Mouse (Mus musculus): ENCODE data around the gene Gpr34. TPM values are rescaled to one million over a fixed set of nuclear protein-coding genes. Genes with fewer than 3 reads are reported as not detected.

Gene Gpr34
- total RNA-seq (2015; ENCODE audit: low replicate concordance) (3.8 TPM in 1 of 2 replicates, not detected in the other), total RNA-seq (2017; ENCODE audit: low replicate concordance) (2.6 and 5.3 TPM in 2 replicates)

DNA sequence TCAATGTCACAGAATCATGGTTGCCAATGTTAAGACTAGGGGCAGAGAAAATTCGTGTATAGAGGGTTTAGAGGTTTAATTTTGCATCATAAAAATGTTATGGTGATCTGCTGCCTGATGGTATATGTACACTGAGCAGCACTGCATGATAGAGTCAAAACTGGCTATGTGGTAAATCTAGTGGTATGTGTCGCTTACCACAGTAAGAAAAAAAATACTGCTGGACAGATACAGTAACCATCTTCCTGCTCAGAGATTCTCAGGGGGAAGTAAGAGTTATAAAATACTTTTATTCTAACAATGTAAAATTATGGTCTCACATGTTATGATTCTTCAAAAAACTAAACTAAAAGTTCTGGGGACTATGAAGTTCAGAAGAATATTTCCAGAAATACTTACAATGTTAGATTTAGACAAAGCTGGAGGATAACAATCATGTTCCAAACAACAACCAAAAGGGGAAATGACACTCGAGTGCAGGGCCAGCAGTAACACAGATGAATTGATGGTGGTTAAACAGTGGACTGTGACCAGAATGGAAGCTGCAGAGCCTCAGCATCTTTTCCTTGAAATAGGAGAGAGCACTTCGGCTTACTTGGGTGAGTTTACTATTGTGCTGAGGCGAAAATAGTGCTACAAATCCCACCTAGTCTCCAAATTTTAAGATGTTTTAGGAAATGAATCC lies at the start of gene Gpr34:
Gene Gpr34 (plus strand): TSS at position 491 of the 685 bp plus-strand sequence.
- ATAC-seq (replicated peaks; ENCODE audit: low FRiP score, poor library complexity, severe bottlenecking) = no peak

DNA sequence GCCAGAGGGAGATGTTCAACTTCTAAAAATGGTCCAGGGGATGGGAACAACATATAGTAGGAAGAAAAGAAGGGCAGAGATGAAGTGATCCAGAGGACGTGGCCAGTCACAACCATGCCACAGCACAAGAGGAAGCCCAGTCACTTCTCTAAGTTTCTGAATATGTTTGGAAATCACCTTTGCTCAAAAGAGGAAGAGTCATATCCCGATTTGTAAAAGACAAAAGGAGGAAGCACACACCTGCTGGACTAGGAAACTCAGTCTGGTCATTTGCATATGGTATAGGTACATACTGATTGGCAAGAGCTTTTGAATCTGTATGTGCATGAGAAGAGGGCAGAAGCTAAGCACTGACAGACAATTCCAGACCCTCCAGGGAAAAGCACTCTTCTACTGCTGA lies 32.5 kb upstream of the Gpr34 start:
- no peak for ATAC-seq (replicated peaks; ENCODE audit: low FRiP score, poor library complexity, severe bottlenecking)

DNA sequence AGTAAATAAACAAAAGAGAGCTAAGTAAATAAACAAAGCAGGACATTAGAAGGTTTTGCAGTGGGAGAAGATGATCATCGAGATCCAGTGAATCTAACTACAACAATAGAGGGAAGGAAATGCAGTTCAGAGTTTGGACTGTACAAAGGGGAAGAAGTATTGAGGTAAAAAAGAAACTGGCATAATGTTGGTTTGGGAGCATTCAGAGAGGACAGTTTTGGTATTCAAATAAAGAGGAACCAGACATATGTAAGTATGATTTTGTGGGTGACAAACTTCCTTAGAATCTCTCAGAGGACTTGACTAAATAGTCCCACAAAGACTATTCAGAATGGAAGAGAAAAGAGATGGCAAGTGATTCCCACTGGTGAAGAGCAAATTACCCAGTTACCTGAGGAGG lies 31.9 kb upstream of the Gpr34 start:
- no peak for ATAC-seq (replicated peaks; ENCODE audit: low FRiP score, poor library complexity, severe bottlenecking)

DNA sequence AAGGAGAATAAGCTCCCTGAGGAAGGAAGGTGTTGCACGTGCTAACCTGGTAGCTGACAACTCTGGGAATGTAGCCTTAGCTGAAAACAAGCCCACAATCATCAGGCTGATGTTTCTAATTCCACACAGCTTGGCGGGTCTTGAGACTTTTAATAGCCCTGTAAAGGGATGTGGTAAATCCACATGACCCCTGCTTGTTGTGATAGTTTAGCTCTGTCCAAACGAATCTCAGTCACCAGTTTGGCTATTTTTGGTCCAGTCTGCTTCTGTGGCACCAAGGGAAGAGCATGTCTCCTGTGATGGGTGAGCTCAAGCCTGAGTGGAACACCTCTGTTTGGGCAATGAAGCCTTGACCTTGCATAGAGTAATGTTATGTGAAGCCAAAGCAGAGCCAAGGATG lies 25.1 kb upstream of the Gpr34 start:
- no peak for ATAC-seq (replicated peaks; ENCODE audit: low FRiP score, poor library complexity, severe bottlenecking)

DNA sequence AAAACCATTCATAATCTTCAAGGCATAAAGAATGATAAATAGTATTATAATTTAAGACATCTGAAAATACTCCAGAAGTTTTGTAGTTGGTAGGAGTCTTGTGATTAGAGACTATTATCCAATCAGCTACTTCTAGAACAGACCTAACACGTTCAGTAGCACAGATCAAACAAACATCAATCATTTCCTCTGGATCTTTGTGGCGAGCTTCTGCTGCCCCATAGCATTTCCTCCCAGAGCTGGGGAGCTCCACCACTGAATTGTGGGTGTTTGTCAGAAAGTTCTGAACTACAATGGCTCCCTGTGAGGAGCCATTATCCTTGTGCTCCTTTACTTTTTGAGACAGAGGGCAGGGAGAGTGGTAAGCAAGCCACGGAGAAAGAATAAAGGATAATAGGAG lies 24.1 kb upstream of the Gpr34 start:
- ATAC-seq (replicated peaks; ENCODE audit: low FRiP score, poor library complexity, severe bottlenecking) = no peak

DNA sequence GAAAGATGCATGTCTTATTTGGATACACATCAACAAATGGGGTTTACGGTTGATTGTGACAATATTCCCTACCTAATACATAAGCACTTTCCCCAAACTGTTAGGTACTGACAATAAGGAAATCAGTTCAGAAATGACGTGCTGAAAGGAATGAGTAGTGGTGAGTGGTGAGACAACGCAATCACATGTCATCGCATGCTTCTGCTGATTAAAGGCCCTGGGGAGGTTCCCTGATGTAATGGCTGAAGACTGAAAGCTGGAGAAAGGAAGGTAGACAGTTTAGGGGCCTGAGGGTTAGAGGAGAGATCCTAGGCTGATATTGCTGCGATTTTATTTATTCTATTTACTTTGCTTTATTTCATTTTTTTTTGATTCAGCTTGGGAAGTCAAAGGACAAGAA lies 20.8 kb upstream of the Gpr34 start:
- no peak for ATAC-seq (replicated peaks; ENCODE audit: low FRiP score, poor library complexity, severe bottlenecking)

DNA sequence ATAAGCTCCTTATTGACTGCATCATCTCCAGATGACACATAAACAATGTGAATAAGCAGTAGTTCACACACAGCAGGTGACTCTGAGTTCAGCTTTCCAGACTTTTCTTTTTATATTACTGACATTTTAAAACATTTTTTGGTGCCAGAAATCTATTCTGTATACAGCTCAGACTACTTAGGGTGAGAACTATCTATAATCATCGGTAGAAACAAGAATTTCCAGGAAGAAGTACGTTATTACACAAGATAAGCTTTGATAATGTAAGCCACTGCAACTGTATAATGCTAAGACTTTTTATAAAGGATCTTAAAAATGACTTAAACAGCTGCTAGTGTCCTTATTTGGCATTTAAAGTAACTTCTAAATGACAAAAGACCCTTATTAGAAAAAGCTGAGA lies 19.8 kb upstream of the Gpr34 start:
- no peak for ATAC-seq (replicated peaks; ENCODE audit: low FRiP score, poor library complexity, severe bottlenecking)

DNA sequence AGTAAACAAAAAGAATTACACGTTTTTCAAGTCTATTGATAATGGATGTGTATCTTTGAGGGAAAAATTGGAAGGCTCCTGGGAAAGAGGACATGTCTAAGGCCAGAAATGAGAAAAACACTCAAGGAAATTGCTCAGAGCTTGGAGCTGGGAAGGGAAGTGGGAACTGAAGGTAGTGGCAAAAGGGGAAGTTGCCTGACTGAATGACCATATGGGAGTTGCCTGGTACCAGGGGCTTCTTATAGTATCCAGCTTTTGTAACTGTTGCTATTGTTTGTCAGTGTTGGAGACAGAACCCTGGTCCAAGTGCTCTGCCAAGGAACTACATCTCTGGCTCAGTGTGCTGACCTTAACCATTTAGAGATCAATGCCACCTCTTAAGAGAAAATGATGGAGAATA lies 15.2 kb upstream of the Gpr34 start:
- ATAC-seq (replicated peaks; ENCODE audit: low FRiP score, poor library complexity, severe bottlenecking) = no peak

DNA sequence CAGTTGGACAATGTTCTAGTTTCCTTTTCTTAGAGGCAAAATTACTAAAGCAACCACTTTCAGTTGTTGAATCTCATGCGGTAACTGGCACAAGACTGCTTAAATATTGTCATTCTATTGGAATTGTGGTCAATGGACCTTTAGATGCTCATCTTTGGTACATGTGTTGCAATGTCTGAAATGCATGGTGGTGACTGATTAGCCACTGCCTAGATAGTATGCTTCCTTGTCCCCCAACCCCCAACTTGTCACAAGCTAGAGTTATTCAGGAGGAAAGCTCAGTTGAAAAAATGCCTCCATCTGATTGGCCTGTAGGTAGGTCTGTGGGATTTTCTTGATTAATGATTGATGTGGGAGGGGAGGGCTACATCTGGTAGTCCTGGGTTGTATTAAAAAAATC lies 14.6 kb upstream of the Gpr34 start:
- no peak for ATAC-seq (replicated peaks; ENCODE audit: low FRiP score, poor library complexity, severe bottlenecking)

DNA sequence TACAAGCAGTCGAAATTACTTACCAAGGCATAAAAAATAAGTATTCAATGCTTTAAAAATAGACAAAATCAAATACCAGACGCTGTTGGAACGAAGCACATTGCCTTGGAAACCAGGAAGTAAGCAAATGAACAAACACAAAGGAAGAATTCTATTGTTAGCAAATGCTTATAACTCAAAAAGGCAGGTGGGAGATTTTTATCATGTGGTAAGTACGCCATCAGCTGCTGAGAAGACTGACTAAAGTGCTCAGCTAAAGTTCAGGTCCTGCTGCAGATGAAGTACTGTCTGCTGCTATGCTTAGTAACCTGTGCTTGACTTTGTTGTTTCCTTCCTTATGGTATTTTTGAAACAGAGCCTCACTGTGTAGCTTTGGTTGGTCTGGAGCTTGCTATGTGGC lies 13.4 kb upstream of the Gpr34 start:
- no peak for ATAC-seq (replicated peaks; ENCODE audit: low FRiP score, poor library complexity, severe bottlenecking)

DNA sequence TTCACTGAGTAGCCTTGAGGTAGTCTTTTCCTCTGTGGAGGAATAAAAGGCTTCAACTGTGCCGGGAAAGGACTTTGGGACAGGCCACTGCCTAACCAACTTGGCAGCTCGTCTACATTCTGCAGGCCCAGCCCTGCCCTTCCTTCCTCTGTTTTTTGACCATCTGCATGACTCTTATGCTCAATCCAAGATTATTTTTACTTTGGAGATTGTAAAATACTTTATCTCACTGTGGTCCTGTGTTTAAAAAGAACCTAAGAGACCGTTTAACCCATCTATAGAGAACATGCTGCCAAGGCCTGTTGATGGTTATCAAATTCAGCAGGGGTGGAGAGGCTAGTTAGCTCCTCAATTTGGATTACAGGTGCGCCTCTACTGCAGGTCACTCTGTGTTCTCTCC lies 10.4 kb upstream of the Gpr34 start:
- ATAC-seq (replicated peaks; ENCODE audit: low FRiP score, poor library complexity, severe bottlenecking) = no peak

DNA sequence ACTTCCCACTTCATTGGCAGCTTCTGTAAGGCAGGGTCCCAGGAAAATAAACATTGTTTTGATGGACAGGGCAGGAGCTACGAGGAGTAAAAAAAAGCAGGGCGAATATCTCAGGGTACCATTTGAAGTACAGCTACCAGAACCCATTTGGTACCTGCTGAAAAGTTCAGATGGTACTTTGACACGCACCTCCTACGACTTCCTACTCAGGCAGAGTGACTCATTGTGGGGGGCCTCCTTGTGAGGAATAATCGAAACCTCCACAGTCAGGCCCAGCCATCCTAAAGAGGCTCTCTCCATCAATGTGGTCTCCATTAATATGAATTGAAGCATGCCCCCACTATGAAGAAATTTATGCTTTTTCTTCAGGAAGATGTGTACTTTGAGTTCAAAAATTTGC lies 9.2 kb upstream of the Gpr34 start:
- no peak for ATAC-seq (replicated peaks; ENCODE audit: low FRiP score, poor library complexity, severe bottlenecking)

DNA sequence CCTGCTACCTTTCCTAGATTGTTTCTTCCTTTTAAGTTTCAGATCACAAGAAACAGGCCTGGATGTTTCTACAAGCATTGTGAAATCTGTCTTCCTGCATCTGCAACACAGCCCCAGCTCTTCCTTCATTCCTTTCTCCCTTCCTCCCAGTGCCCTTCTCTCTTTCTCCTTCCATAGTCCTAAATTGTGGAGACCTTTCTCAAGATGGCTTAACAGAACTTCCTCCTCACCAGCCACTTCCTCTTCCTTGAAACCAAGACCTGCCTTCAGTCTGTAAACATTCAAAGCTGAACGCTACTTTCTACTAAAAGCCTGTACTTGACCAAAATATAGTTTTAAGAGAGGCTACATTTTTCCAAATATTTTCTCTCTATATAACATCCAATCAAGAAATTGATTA lies 4.5 kb downstream of the Gpr34 start:
- no peak for ATAC-seq (replicated peaks; ENCODE audit: low FRiP score, poor library complexity, severe bottlenecking)

DNA sequence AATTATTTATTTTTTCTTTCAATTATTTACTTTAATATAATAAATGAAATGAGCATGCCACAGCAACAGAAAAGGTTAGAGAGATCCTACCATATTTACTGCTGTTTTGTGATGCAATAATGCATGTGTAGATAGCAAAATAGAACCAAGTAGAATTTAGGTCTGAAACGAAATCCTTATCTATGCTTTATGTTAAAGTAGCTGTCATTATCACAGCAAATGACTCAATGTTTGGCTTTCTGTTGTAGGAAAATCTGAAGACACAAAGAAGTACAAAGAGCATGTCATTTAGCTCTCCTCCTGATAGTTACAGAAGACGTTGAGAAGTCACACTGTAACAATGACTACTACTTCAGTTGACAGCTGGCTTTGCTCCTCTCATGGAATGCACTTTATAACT lies 7.0 kb downstream of the Gpr34 start:
- no peak for ATAC-seq (replicated peaks; ENCODE audit: low FRiP score, poor library complexity, severe bottlenecking)

DNA sequence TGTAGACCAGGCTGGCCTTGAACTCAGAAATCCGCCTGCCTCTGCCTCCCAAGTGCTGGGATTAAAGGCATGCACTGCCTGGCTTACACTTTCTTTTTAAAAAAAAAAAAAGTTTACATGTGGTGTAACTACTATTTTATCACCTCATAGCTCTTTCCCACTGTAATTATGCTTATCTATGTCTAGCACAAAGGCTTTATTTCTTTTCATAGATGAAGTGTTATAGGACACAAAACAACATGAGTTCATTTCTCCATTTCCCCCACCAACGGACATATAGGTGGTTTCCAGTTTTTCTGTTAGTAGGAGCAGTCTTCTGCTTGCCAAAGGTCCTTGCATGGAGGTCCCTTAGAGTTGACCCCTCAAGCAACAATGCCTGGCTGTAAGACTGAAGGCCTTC lies 20.0 kb downstream of the Gpr34 start:
- no peak for ATAC-seq (replicated peaks; ENCODE audit: low FRiP score, poor library complexity, severe bottlenecking)

DNA sequence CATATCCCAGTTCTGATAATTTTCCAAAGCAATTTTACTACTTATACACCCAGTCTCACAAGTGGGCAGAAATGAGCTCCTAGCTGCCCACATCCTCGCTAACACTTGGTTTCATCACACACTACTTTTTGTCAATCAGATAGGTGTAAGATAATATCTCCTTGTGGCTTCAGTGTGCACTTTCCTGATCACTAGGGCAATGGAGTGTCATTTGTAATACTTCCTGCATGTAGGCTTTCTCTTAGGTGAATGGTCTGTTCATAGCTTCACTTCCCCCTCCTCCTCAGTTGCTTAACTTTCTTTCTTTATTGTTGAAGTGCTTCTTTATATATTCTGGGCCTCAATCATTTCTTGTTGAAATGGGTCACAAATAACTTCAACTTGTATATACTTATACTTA lies 20.4 kb downstream of the Gpr34 start:
- ATAC-seq (replicated peaks; ENCODE audit: low FRiP score, poor library complexity, severe bottlenecking) = no peak

DNA sequence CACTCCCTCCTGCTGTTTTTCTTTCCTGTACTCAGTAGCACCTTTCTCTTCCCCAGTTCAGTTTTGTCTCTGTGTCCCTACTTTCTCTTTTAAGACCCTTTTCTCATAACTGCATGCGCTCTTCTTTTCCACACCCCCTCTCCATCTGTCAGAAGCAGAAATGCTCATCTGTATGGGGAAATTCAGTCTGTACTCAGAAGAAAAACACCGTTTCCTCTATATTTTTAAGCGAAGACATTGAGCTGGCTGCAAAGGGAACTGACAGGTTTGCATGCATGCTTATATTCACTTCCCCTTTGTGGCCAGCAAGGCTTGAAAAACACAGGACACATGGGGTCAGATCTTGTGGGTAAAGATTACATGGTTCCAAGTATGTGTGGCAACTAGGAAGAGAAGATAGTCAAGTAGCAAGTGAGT lies 23.1 kb downstream of the Gpr34 start:
- ATAC-seq (replicated peaks; ENCODE audit: low FRiP score, poor library complexity, severe bottlenecking) = 0 out of 2 replicates have a peak, but pooled peaks have one; percentile 42

DNA sequence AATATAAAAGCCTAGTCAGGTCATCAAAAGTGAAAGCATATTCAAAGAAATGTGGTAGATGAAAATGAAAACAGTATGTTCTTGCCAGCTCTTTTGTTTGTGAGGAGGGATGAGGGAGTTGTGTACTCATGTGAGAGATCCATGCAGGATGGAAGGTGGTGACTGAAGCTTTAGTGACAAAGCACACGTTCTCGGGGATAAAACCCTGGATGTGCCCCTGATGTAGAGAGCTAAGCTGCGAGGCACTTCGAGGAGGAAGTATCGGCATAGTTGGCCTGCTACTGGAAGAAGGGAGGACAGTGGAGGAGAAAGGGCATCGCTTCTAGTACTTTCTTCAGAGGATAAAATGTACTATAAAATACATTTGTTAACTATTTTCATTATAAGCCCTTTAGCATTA lies 24.0 kb downstream of the Gpr34 start:
- 0 out of 2 replicates have a peak, but pooled peaks have one; percentile 55 for ATAC-seq (replicated peaks; ENCODE audit: low FRiP score, poor library complexity, severe bottlenecking)

DNA sequence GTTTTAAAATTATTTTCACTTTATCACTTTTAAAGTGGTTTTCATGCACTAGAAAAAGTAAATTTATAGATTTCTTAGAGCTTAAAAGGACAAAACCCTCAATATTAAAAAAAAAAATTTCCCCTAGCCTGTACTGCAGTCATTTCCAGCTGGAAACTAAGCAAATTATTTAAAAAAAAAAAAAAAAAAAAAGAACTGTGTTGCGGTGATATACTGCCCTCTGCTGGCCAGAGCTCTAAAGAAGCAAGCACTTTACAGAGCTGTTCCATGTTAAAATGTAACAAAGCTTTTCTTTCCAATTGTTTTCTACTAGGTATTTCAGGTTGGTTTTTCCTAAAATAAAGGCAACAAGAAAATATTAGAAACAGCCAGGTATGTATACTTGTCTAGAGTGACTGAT lies 24.8 kb downstream of the Gpr34 start:
- ATAC-seq (replicated peaks; ENCODE audit: low FRiP score, poor library complexity, severe bottlenecking) = peak; percentile 63; the same call in 1 of the 2 replicates

DNA sequence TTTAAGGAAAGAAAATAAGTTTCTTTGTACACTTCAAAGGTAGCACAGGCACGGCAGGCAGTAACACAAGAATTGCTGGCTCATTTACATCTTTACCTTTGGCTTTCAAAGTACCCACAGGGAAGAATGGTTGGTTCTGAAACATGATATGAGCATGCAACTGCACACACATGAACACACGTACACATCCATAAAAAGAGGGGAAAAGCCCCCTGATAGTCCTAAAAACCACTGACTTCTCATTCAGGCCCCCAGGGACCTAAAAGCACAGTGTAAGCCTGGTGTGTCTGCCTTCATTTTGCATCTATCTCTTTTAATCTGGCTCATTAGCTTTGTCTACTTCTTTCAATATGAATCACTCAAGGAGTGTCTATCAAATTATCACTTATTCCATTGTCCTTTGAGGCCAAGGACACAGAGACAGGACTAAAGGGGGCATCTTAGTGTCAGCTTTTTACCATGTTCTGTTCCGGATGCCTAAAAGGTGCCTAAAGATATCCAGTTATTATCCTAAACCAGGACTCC lies 26.8 kb downstream of the Gpr34 start:
- ATAC-seq (replicated peaks; ENCODE audit: low FRiP score, poor library complexity, severe bottlenecking) = no peak

DNA sequence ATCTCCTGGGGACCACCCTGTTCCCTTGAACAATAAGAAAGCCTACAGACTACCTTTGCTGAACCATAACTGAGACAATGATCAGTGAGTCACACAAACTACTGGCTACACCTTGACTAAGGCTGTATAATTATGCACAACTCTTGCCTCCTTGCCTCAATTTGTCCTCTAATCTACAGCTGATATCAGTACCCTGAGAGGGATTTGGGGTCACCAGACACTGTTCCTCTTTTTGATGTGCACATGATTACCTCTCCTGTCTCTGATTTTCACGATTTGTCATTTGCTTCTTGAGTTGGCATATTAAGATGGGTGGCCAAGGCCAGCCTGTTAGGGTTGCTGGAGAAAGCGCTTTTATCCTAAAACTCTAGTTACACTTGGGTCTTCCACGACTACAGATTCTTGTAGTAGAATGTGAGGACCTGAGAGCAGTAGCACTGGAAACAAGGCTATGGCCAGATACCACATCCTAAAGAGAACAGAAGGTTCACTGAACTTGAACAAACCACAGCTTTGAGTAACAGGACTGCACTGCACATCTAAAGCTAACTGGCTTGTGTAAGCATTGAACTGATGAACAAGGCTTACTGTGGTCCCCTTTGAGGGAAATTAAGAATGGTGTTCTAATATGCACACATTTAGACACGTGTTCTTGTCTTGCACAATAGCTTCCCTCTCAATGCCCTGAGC lies 27.5 kb downstream of the Gpr34 start:
- ATAC-seq (replicated peaks; ENCODE audit: low FRiP score, poor library complexity, severe bottlenecking) = no peak

All from erythroblast, adult 5-6 weeks (primary cell).